Mouse (Mus musculus) cerebellum, adult 11 months (tissue): ENCODE measurements around the gene Cdc34b.

Source experiments
- DNase-seq: peaks from one replicate; pipeline ENCODE4 v3.0.0; 2022

Gene Cdc34b

GRCm38 (mm10) chr11:94752946-94753713 is 11.5 kb downstream of the Cdc34b start:
- no peak for DNase-seq

- no peak for DNase-seq
These were observed 18.3 kb downstream of the Cdc34b start for GRCm38 (mm10) chr11:94759916-94760315.

GRCm38 (mm10) chr11:94760364-94760763 is 18.8 kb downstream of the Cdc34b start:
- no peak for DNase-seq

GRCm38 (mm10) chr11:94760799-94761198 is 19.2 kb downstream of the Cdc34b start:
- DNase-seq: no peak

DNA sequence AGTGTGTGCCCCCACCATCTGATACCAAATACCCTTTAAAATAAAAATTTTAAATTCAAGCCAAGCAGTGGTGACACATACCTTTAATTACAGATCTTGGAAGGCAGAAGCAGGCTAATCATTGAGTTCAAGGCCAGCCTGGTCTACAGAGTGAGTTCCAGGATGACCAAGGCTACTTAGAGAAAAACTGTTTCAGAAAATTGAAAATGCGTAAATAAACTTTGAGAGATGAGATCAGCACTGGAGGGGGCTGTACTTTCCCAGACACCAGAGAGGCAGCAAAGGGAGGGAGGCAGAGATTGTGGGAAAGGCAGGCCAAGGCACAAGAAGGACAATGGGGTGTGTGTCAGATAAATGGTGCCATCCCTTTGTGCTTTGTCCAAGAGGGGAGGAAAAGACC is 20.7 kb downstream of the Cdc34b start:
- no peak for DNase-seq

DNA sequence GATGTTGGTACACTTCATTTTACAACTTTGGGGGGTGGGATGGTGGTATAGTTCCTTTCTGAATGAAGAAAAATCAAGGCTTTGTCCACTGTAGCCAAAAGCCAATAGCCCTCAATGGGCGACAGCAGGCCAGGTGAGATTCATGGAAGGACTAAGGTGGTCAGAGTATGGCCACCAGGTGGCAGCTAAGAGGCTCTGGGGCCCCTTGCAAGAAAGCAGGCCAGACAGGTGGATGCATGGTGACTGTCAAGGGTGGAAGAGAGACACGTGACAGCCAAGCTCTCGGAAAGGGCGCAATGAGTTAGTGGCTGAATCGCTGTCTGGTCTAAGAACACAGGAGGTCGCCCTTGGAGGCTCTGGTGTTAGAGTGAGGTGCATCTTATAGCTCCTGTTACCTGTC is 21.2 kb downstream of the Cdc34b start:
- no peak for DNase-seq

DNA sequence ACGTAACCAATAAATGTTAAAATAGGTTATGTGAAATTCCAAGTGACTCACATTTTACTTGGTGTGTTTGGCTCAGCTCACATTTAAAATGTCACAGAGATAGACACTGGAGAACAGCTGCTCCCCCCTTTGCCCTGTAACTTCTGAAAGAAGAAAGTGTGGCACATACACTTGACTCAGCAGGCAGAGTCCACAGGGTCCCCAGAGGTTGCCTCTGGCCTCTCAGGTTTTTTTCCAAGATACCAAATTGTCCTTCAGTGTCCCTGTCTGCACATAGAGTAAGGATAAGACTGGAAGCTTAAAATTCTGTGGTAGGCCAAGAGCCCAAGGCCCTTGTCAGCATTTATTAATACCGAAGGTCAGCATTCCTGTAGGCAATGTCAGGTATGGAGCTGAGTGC is 25.7 kb downstream of the Cdc34b start:
- no peak for DNase-seq

DNA sequence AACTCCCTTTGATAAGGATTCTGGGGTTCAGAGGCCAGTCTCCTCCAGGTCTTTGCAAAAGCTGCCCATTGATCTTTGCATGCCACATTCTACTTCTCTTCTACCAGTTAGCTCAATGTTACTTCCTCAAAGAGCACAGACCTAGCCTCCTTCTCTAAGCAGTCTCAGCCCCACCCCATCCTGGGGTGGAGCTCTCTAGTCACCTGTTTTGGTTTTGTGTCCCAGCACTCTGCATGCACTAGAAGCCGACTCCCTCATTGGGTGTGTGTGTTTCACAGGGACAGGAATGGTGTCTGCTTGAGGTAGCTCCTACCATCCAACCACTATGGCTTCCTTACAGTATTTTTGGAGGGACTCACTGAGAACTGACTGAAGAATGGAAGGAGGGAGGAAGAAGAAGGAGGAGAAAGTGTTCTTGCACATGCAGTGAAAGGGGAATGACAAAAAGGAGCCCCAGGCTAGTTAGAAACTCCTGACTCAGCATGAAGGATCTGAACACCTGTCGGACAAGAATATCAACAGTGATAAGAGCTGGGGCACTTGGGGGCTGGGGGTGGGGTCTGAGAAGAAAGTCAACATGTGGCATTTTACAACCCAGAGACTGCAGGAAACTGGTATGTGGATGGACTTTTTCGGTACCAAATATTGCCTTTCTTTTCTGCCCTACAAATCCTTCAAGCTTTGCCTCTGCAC is 30.9 kb downstream of the Cdc34b start:
- no peak for DNase-seq

DNA sequence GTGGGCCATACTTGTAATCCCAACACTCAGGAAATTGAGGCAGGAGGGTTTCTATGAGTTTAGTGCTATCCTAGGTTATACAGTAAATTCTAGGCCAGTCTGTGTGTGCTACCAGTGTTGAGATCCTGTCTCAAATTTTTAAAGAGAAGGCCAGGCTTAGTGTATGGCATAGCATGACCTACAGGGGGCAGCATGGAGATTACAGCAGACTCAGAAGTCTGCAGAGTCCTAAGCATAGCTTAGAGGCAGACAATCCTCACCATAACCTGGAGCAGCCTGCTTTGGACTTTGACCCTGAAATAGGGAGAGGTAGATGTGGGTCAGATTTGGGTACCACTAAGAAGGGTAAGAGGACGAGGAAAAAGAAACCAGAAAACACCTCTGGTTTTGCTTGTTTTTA is 32.3 kb downstream of the Cdc34b start:
- no peak for DNase-seq

GRCm38 (mm10) chr11:94774887-94775497 is 33.4 kb downstream of the Cdc34b start:
- DNase-seq: no peak

GRCm38 (mm10) chr11:94782603-94783002 is 41.0 kb downstream of the Cdc34b start, which contains the start of gene Tmem92:
TSS of gene Tmem92 (minus strand) at chr11:94782703.
- DNase-seq: no peak

GRCm38 (mm10) chr11:94785247-94785646 is 43.7 kb downstream of the Cdc34b start:
- peak; percentile 46 for DNase-seq

- DNase-seq: no peak
These were observed 50.1 kb downstream of the Cdc34b start for GRCm38 (mm10) chr11:94791700-94792099.
